Mouse (Mus musculus): ENCODE results near the gene Nr1d1.
"Not testable (repeated sequence)": the region's sequence is repeated elsewhere in the genome, so short reads cannot be mapped to it uniquely, and the experiment has no call there.

Gene Nr1d1

GRCm38 (mm10) chr11:98737220-98737619 lies 37.9 kb downstream of the Nr1d1 start:
- not testable (repeated sequence) for DNase-seq (ENCODE audit: low spot score)

- no peak for DNase-seq (ENCODE audit: low spot score)
Observed at GRCm38 (mm10) chr11:98736176-98736575, 39.0 kb downstream of the Nr1d1 start.

- DNase-seq (ENCODE audit: low spot score) = no peak
Observed at GRCm38 (mm10) chr11:98735111-98735510, 40.0 kb downstream of the Nr1d1 start.

GRCm38 (mm10) chr11:98734020-98734419 lies 41.1 kb downstream of the Nr1d1 start:
- DNase-seq (ENCODE audit: low spot score) = no peak

GRCm38 (mm10) chr11:98731134-98731533 lies 44.0 kb downstream of the Nr1d1 start:
- no peak for DNase-seq (ENCODE audit: low spot score)

GRCm38 (mm10) chr11:98730727-98731126 lies 44.4 kb downstream of the Nr1d1 start:
- DNase-seq (ENCODE audit: low spot score) = no peak

GRCm38 (mm10) chr11:98729119-98729588 lies 46.0 kb downstream of the Nr1d1 start, which contains the start of gene Med24:
Gene Med24 (minus strand): TSS chr11:98729435.
- DNase-seq (ENCODE audit: low spot score) = peak; percentile 96

GRCm38 (mm10) chr11:98725926-98726506 lies 49.1 kb downstream of the Nr1d1 start:
- no peak for DNase-seq (ENCODE audit: low spot score)

- no peak for DNase-seq (ENCODE audit: low spot score)
Observed at GRCm38 (mm10) chr11:98723098-98723497, 52.0 kb downstream of the Nr1d1 start.

GRCm38 (mm10) chr11:98721458-98722226 lies 53.5 kb downstream of the Nr1d1 start:
- DNase-seq (ENCODE audit: low spot score) = peak; percentile 49

GRCm38 (mm10) chr11:98720756-98721155 lies 54.4 kb downstream of the Nr1d1 start:
- DNase-seq (ENCODE audit: low spot score) = no peak

All from retina, embryonic 14.5 days (tissue).